Mouse (Mus musculus) thymus, postnatal 10 days (tissue): ENCODE measurements around the gene Pcbp3.

ENCODE experiments used
- DNase-seq, 2 experiments: peaks; one replicate each; pipeline ENCODE4 v3.0.0; 2021; ENCODE audit warnings: low spot score in 2 of 2

Gene Pcbp3

DNA sequence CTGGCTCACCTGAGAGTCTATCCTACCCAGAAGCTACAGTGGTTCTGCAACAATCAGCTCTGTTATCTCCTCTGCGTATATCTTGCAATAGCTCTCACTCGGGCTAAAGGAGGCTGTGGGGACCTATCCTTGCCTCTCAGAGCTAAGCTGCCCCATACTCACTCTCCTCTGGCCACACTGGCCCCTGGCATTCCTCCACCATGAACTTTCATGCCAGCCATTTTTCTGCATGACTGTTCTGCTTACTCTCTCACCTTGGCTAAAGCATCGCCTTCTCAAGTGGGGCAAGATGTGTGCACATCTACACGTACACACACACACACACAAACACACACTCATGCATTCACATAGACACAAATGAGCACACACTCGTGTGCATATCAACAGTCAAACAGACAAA, 115.2 kb downstream of the Pcbp3 start:
- no peak for DNase-seq

DNA sequence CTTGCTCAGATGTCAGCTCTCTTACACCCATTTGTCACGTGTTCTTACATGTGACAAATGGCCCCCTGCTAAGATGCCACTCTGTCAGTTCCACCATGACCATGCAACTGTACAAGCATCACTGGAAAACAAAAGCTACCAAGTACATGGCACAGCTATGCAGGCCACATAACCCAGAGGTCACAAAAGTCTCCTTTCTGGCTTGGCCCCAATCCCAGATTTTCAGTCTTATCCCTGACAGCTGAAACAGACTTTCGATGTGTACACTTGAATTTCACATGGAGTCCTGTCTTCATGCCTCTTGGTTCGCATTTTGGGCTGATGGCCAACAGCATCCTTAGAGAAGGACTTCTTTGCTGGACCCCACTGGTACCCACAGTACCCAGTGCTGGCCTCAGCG, 116.8 kb downstream of the Pcbp3 start:
- no peak for DNase-seq

GRCm38 (mm10) chr10:76844365-76844764, 117.3 kb downstream of the Pcbp3 start:
- peak in 1 of 2 experiments; percentile 9 for DNase-seq

GRCm38 (mm10) chr10:76842087-76842486, 119.6 kb downstream of the Pcbp3 start:
- DNase-seq: no peak

- DNase-seq: no peak
Observed at GRCm38 (mm10) chr10:76841220-76841619, 120.5 kb downstream of the Pcbp3 start.

DNA sequence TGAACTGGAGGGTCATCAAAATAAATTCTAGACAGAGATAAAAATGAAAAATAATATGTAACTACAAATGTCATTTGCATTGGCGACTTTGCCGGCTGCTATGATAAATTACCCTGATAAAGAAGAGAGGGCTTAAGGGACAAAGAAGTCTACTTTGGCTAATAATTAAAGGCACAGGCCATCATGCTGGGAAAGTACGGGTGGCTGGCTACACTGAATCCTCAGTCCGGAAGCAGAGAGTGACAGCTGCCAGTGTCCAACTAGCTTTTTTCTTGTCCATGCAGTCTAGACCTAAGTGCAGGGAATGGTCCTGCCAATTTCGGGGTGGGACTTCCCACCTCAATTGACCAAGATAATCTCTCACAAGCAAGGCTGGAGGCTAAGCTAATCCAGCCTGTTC, 121.1 kb downstream of the Pcbp3 start:
- DNase-seq: no peak

GRCm38 (mm10) chr10:76835497-76836357, 126.0 kb downstream of the Pcbp3 start:
- peak; percentile 58 to 88 for DNase-seq

DNA sequence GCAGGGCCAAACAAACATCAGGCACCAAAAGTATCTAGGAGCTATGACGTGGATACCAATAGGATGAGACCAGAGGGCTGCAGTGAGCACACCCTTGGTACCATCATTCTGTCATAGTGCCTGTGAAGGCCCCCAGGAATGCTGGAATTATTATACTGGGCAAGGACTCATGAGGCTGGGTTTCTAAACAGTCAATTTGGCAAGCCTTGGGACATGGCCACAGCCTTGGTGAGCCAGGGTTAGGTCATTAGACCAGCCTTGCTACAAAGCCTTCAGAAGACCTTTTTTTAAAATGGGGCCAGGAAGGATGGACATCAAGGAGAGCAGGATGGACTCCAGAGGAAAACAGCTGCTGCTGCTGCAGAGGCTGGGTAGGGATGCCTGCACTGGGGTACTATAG, 128.8 kb downstream of the Pcbp3 start:
- DNase-seq: no peak

DNA sequence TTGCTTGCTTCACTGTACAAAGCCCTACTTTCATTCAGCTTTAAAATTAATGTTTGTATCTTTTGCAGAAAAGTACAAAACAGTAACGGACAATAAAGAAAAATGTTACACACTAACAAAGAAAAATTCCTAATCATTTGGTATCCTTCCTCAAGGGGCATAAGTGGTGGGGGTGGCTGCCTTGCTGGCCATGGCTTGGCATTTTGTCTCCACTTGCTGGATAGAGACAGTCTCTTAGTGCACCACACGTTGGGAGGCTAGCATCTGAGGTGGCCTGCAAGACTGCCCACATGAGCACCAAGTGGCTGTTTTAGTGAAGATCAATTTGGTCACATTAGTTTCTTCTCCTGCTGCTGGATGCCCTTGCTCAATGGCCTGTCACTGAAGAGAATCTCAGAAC, 129.8 kb downstream of the Pcbp3 start:
- DNase-seq: no peak

- DNase-seq: no peak
Observed at GRCm38 (mm10) chr10:76831151-76831550, 130.5 kb downstream of the Pcbp3 start.

- DNase-seq: no peak
Observed at GRCm38 (mm10) chr10:76828936-76829335, 132.8 kb downstream of the Pcbp3 start.

DNA sequence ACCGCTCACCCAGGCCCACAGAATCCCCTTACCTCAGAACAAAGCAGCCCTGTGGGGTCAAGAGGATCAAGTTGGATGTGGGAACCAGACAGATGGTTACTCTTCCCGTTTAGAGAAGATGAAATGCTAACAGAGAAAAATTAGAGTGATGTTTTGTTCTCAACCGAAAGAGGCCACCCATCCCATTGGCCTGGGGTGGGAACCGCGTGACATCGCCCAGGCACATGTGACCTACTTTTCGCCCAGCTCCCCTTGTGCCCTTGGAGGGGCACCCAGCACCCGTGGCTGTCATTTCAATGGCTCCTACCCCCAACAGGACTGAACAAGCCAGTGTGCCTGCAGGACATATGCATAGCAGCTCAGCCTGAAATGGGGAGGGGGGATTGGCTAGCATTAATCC, 139.0 kb downstream of the Pcbp3 start:
- no peak for DNase-seq

DNA sequence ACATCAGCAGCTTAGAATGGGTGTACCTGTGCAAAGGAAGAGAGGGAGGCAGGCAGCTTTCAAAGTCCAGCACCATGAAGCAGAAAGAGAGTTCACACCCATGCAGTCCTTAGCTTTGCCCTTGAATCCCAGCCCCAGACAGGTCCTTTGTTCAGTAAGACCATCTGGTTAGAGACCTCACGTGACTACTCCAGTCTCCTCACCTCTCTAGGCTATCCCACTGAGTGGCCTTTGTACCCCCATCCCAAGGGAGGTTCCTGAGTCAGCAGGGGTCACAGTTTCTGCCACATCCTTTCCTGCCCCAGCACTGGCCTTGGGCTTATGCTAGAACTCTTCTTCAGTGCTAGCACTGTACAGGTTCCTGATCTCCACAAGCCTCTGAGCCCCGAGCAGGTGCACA, 142.4 kb downstream of the Pcbp3 start:
- no peak for DNase-seq

DNA sequence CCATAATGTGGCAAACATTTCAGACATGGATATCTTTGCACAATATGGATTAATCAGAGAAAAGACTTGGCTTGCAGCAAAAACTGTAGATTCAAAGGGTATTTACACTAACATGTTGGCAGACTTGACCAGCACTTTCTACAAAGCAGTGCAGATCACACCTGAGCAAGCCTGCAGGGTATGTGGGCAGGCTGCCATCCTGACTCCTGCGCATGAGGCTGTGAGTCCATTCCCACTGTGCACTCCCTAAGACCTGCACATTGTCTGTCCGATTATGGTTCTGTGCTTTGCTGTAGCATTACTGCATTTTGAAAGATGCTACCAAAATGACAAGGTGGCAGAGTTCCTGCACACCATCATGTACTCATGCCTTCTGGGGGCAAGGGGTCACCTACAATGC, 143.3 kb downstream of the Pcbp3 start:
- DNase-seq: no peak

DNA sequence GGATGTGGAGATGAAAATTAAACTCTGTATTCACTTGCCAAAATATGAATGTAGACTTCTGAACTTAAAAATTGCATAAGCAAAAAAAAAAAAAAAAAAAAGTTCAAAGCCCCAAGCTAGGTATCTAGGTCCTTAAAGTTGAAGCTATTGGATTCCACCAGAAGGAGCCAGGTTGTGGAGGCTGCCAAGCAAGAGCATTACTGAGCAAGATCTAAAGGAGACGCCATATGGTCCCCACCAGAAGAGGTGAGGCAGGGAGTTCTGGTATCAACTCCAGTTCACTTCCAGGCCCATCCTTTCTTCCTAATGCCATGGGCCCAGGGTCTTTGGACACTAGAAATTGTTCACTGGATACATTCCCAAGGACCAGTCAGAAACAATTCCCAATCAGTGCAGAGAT, 144.8 kb downstream of the Pcbp3 start:
- DNase-seq: no peak

DNA sequence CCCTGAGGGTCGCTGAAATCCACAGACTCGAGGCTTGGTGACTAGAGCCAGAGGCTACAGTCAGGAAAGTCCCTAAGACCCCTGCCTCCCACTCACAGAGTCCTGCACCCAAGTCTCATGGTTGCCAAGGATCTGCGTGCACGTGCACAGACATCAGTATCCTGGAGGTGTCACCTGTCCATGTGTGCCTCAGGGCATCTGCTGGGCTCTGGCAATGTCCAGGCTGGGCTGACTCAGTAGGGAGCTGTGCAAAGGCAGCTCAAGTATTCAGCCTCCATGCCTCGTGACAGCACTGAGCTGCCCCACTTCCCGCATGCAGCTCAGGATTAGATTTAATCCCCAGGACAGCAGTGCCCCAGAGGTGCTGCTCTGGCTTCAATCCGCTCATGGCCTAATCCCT, 145.3 kb downstream of the Pcbp3 start:
- DNase-seq: no peak

- no peak for DNase-seq
Observed at GRCm38 (mm10) chr10:76815481-76815880, 146.2 kb downstream of the Pcbp3 start.

- no peak for DNase-seq
Observed at GRCm38 (mm10) chr10:76814811-76815210, 146.9 kb downstream of the Pcbp3 start.

DNA sequence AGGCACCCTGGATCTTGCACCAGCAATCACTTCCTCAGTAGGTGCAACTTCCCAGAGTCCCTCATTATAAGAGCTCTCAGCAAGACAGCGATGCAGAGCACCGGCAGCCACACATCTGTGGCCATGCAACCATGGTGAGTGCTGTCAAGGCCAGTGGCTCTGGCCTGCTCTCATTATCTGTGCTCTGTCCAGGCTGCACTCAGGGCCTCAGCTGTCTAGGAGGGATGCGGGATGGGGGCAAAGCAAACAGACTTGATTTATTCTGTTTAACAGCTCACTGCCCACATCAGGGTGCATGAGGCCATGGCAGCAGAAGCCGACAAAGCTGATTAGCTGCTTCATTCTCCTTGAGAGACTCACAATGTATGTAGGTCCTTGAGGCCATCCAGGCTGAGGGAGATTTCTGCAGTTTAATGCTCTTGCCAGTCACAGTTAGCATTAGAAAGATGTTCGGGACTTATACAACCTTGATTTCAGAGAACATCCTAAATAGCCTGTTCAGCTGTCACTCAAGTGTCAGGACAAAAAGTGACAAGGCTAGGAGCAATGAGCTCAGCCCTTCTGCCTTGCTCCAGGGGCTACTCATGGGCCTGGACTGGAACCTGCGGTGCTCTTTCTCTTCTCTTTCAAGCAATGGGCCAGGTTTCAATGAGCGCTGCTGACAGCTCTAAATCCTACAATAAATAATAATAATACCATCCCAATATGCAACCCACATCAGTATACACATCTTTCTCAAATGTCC, 151.6 kb downstream of the Pcbp3 start:
- DNase-seq: no peak

GRCm38 (mm10) chr10:76809439-76809838, 152.2 kb downstream of the Pcbp3 start:
- DNase-seq: no peak

GRCm38 (mm10) chr10:76808446-76809400, 153.0 kb downstream of the Pcbp3 start:
- no peak for DNase-seq

- no peak for DNase-seq
Observed at GRCm38 (mm10) chr10:76802500-76802885, 159.2 kb downstream of the Pcbp3 start.
